Mouse (Mus musculus) MEL (cell line): ENCODE measurements around the gene Rabgap1l. TPM values are rescaled to one million over a fixed set of nuclear protein-coding genes. Genes with fewer than 3 reads are reported as not detected.

Source experiments
- DNase-seq: peaks from one replicate; pipeline ENCODE4 v3.0.0; 2011; ENCODE audit warnings: low read depth, low spot score
- H3K27ac ChIP-seq: 2 replicates; pipeline ENCODE4 v1.5.1; 2012; ENCODE audit warnings: low read depth, mild to moderate bottlenecking, control low read depth, low read length, moderate library complexity; ENCODE audit not compliant: control insufficient read depth
- H3K27me3 ChIP-seq, 2 experiments: fragments of 150-350 bp in 1 of 2; sonication (generic) in 1 of 2; 2 replicates each; pipeline ENCODE4 v1.6.1; 2012; ENCODE audit warnings: low read length in 2 of 2, mild to moderate bottlenecking in 2 of 2, improper control_type of control experiment in 1 of 2, moderate library complexity in 1 of 2; ENCODE audit not compliant: insufficient read depth in 2 of 2, control insufficient read depth in 1 of 2
- H3K36me3 ChIP-seq, 2 experiments: 2 replicates each; pipeline ENCODE4 v1.6.1; 2012 to 2014; ENCODE audit warnings: low read length in 2 of 2, improper control_type of control experiment in 1 of 2, inconsistent platforms in 1 of 2, mild to moderate bottlenecking in 1 of 2; ENCODE audit not compliant: insufficient read depth in 2 of 2, control insufficient read depth in 1 of 2
- H3K4me1 ChIP-seq, 2 experiments: fragments of 150-350 bp in 1 of 2; sonication (generic) in 1 of 2; 2 replicates each; pipeline ENCODE4 v1.6.1; 2012; ENCODE audit warnings: low read length in 2 of 2, improper control_type of control experiment in 1 of 2, mild to moderate bottlenecking in 1 of 2; ENCODE audit not compliant: insufficient read depth in 2 of 2, control insufficient read depth in 1 of 2
- H3K4me3 ChIP-seq, 2 experiments: fragments of 150-350 bp in 1 of 2; sonication (generic) in 1 of 2; 2 replicates each; pipeline ENCODE4 v1.5.1; 2012; ENCODE audit warnings: low read depth in 2 of 2, low read length in 2 of 2, mild to moderate bottlenecking in 2 of 2, moderate library complexity in 2 of 2, control low read depth in 1 of 2, improper control_type of control experiment in 1 of 2; ENCODE audit not compliant: control insufficient read depth in 1 of 2, insufficient read depth in 1 of 2
- H3K79me2 ChIP-seq: 2 replicates; pipeline ENCODE4 v1.6.1; 2012; ENCODE audit warnings: mild to moderate bottlenecking, low read length, moderate library complexity; ENCODE audit not compliant: control insufficient read depth, poor library complexity, insufficient read depth
- H3K9ac ChIP-seq: 2 replicates; pipeline ENCODE4 v1.6.1; 2012; ENCODE audit warnings: low read depth, mild to moderate bottlenecking, control low read depth, low read length, moderate library complexity; ENCODE audit not compliant: control insufficient read depth, poor library complexity, severe bottlenecking
- H3K9me3 ChIP-seq: fragments of 150-350 bp; sonication (generic); replicated peaks from 2 replicates; pipeline ENCODE4 v1.6.1; 2012; ENCODE audit warnings: mild to moderate bottlenecking, low read length, improper control_type of control experiment, moderate library complexity; ENCODE audit not compliant: insufficient read depth
- BHLHE40 ChIP-seq: IDR thresholded peaks from 2 replicates; pipeline ENCODE4 v1.6.1; 2012; ENCODE audit warnings: low read depth, mild to moderate bottlenecking, inconsistent platforms, low read length, improper control_type of control experiment, borderline replicate concordance
- E2F4 ChIP-seq: IDR thresholded peaks from 2 replicates; pipeline ENCODE4 v1.6.1; 2011; ENCODE audit warnings: low read depth, low read length, improper control_type of control experiment, borderline replicate concordance
- EP300 ChIP-seq, 2 experiments: IDR thresholded peaks; 2 replicates each; pipeline ENCODE4 v1.6.1; 2011; ENCODE audit warnings: improper control_type of control experiment in 2 of 2, low read length in 2 of 2, low read depth in 1 of 2, mild to moderate bottlenecking in 1 of 2
- ETS1 ChIP-seq: IDR thresholded peaks from 2 replicates; pipeline ENCODE4 v1.6.1; 2012; ENCODE audit warnings: low read depth, mild to moderate bottlenecking, inconsistent platforms, low read length, improper control_type of control experiment, moderate library complexity
- GATA1 ChIP-seq: IDR thresholded peaks from 2 replicates; pipeline ENCODE4 v1.6.1; 2011; ENCODE audit warnings: low read depth, low read length, improper control_type of control experiment
- HCFC1 ChIP-seq: IDR thresholded peaks from 2 replicates; pipeline ENCODE4 v1.6.1; 2012; ENCODE audit warnings: low read depth, mild to moderate bottlenecking, inconsistent platforms, low read length, improper control_type of control experiment, moderate library complexity
- KAT2A ChIP-seq: conservative IDR thresholded peaks from 2 replicates; pipeline ENCODE4 v1.6.1; 2012; ENCODE audit warnings: low read depth, low read length, improper control_type of control experiment, inconsistent platforms
- MAX ChIP-seq: IDR thresholded peaks from 2 replicates; pipeline ENCODE4 v1.6.1; 2011; ENCODE audit warnings: low read length, improper control_type of control experiment
- MXI1 ChIP-seq: IDR thresholded peaks from 2 replicates; pipeline ENCODE4 v1.6.1; 2011; ENCODE audit warnings: mild to moderate bottlenecking, low read depth, low read length, improper control_type of control experiment
- NRF1 ChIP-seq: IDR thresholded peaks from 2 replicates; pipeline ENCODE4 v1.6.1; 2014; ENCODE audit warnings: low read depth, mild to moderate bottlenecking, inconsistent platforms, low read length, improper control_type of control experiment, moderate library complexity; ENCODE audit not compliant: poor library complexity, insufficient read depth, severe bottlenecking
- POLR2A ChIP-seq, 2 experiments: IDR thresholded peaks; 2 replicates each; pipeline ENCODE4 v1.6.1; 2011 to 2012; ENCODE audit warnings: low read length in 2 of 2, mild to moderate bottlenecking in 2 of 2, control low read depth in 1 of 2, improper control_type of control experiment in 1 of 2, low read depth in 1 of 2, moderate library complexity in 1 of 2; ENCODE audit not compliant: control insufficient read depth in 1 of 2, insufficient read depth in 1 of 2, poor library complexity in 1 of 2
- POLR2AphosphoS5 ChIP-seq: IDR thresholded peaks from 2 replicates; pipeline ENCODE4 v1.6.1; 2012; ENCODE audit warnings: low read depth, borderline replicate concordance, mild to moderate bottlenecking, inconsistent platforms, low read length, moderate library complexity, mixed read lengths
- RAD21 ChIP-seq: IDR thresholded peaks from 2 replicates; pipeline ENCODE4 v1.6.1; 2011; ENCODE audit warnings: mild to moderate bottlenecking, low read depth, low read length, improper control_type of control experiment
- SIN3A ChIP-seq: IDR thresholded peaks from 2 replicates; pipeline ENCODE4 v1.6.1; 2012; ENCODE audit warnings: low read length, improper control_type of control experiment, inconsistent platforms
- TAL1 ChIP-seq: IDR thresholded peaks from 2 replicates; pipeline ENCODE4 v1.6.1; 2012; ENCODE audit warnings: mild to moderate bottlenecking, inconsistent platforms, low read length, moderate library complexity, mixed read lengths
- TBP ChIP-seq: IDR thresholded peaks from 2 replicates; pipeline ENCODE4 v1.8.0; 2011; ENCODE audit warnings: low read depth, low read length, improper control_type of control experiment
- TCF12 ChIP-seq: IDR thresholded peaks from 2 replicates; pipeline ENCODE4 v1.6.1; 2014; ENCODE audit warnings: low read depth, mild to moderate bottlenecking, inconsistent platforms, low read length, improper control_type of control experiment, moderate library complexity
- ZC3H11A ChIP-seq: IDR thresholded peaks from 2 replicates; pipeline ENCODE4 v1.6.1; 2012; ENCODE audit warnings: low read depth, mild to moderate bottlenecking, inconsistent platforms, low read length, improper control_type of control experiment
- ZNF384 ChIP-seq: IDR thresholded peaks from 2 replicates; pipeline ENCODE4 v1.6.1; 2012; ENCODE audit warnings: low read depth, mild to moderate bottlenecking, inconsistent platforms, low read length, improper control_type of control experiment
- polyA plus RNA-seq, 2 experiments: library from polyadenylated mRNA; stranded (reverse) in 1 of 2; unstranded in 1 of 2; fragments of >175 nt in 1 of 2; fragments of >200 nt in 1 of 2; gene quantifications; 2 replicates each; pipeline versions ENCODE4 v1.2.1 to v1.2.4; 2012; ENCODE audit warnings: low replicate concordance in 2 of 2, low read depth in 1 of 2; ENCODE audit not compliant: insufficient read length in 2 of 2, insufficient read depth in 1 of 2, missing spikeins in 1 of 2
- total RNA-seq: library from RNA; depleted of rRNA; stranded (reverse); fragments of 300-350 nt; gene quantifications from 2 replicates; pipeline ENCODE4 v1.2.3, GENCODE M21; 2012

Gene Rabgap1l
- total and polyA plus RNA-seq, 3 experiments = 24.1 to 26.2 TPM; not detected in 1

DNA sequence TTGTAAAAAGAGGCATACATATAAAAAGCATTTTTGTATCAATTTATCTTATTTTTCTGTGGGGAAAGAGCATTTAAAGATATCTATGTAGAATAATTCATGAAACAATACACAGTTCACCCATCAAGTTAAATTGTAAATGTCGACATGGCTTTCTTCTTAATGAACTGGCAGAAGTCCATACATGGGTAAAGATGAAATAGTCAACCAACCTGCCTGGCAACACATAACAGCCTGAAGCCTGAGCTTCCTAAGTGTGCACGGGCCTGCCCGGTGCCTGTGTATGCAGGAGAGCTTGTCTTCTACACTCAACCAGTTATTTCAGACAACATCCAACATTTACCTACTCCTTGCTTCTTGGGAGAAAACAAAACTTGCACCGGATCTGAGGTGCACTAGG, 458.2 kb downstream of the Rabgap1l start:
- H3K36me3 ChIP-seq = peaks cover 0 to 32% of the 10 kb centered on the region in 2 experiments; a peak in 2 of 4 replicates
- no peaks in the 10 kb centered on the region for H3K9me3 ChIP-seq
- H3K27me3 ChIP-seq = no peaks in the 10 kb centered on the region
- H3K4me3 ChIP-seq = no peak overlapping the region
- peaks cover 6 to 14% of the 10 kb centered on the region in 2 experiments for H3K4me1 ChIP-seq
- TF ChIP-seq POLR2AphosphoS5 (no peak), KAT2A (no peak)
- no peak overlapping the region for H3K27ac ChIP-seq
- no peak for DNase-seq
- no peaks in the 10 kb centered on the region for H3K79me2 ChIP-seq
- no peak overlapping the region for H3K9ac ChIP-seq

GRCm38 (mm10) chr1:160330828-160331227, 462.2 kb downstream of the Rabgap1l start:
- Histone ChIP-seq H3K9me3 (no peaks in the 10 kb centered on the region), H3K4me3 (peak overlapping the region in 1 of 2 experiments; percentile 29; a peak in 1 of 4 replicates), H3K27me3 (no peaks in the 10 kb centered on the region), H3K4me1 (peaks cover 4 to 17% of the 10 kb centered on the region in 2 experiments), H3K79me2 (no peaks in the 10 kb centered on the region), H3K27ac (peak overlapping the region; percentile 90), H3K36me3 (peaks cover 0 to 29% of the 10 kb centered on the region in 2 experiments; a peak in 2 of 4 replicates), H3K9ac (peak overlapping the region; percentile 6; the same call in 1 of the 2 replicates)
- TF ChIP-seq TAL1 (peak; percentile 39; the same call in 1 of the 2 replicates), SIN3A (no peak), MXI1 (no peak), POLR2A (IDR thresholded peaks at IDR 0.05; ENCODE audit: control insufficient read depth in 1 of 2, insufficient read depth in 1 of 2, low read depth in 1 of 2, low read length in 2 of 2, poor library complexity in 1 of 2) (no peak), TCF12 (peak; percentile 35; the same call in 1 of the 2 replicates), HCFC1 (no peak), BHLHE40 (no peak), EP300 (IDR thresholded peaks at IDR 0.05; ENCODE audit: low read depth in 1 of 2, low read length in 2 of 2) (peak; percentile 47 to 77; a peak in 3 of 4 replicates), ETS1 (peak; percentile 43; the same call in 1 of the 2 replicates), ZC3H11A (no peak), RAD21 (no peak), NRF1 (no peak), E2F4 (no peak), ZNF384 (peak; percentile 77), KAT2A (no peak), MAX (no peak), GATA1 (peak; percentile 57), TBP (no peak)
- peak; percentile 60 for DNase-seq
